Mouse (Mus musculus) right cerebral cortex, postnatal 14 days (tissue): Measurements from ENCODE around the gene Zfp30.

Source experiments
- DNase-seq: peaks from one replicate; pipeline ENCODE4 v3.0.0; 2022

Zfp30 gene

GRCm38 (mm10) chr7:29836816-29837215 is 53.0 kb downstream of the Zfp30 start:
- no peak for DNase-seq

DNA sequence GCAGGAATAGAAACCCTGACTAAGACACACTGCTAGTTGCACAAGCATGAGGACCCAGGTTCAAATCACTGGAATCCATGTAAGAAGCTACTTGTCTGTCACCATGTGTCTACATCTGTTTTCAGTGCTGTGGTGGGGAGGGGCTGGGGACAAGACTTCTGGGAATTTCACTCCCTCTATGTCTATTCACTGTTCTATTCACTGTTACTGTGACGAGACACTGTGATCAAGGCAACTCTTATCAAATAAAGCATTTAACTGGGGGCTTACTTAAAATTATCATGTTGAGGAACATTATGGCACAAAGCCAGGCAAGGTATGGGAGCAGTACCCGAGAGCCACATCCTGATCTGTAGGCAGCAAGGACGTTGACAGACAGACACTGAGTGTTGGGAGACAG is 55.5 kb downstream of the Zfp30 start:
- DNase-seq, result no peak

DNA sequence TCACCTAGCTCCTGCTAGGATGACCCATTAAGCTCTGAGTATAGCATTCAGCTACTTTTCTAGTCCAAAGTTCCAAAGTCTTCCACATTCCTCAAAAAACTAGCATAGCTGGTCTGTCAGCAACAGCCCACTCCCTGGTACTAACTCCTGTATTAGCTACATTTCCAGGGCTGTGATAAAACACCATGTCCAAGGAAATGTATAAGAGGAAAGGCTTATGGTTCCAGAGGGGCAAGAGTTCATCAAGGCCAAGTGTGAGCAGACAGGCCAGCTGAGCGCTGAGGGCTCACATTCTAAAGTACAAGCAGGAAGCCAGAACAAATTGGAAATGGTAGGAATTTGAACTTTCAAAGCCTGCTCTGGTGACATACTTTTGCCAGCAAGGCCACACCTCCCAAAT is 58.3 kb downstream of the Zfp30 start:
- DNase-seq, result no peak
